Mouse (Mus musculus) midbrain, embryonic 11.5 days (tissue): ENCODE results near the gene Ggt5. TPM values are rescaled to one million over a fixed set of nuclear protein-coding genes. Genes with fewer than 3 reads are reported as not detected.

Experiments
- ATAC-seq: fragments of 200-750 bp; cut with Nextera tagmentation; 2 replicates; pipeline ENCODE4 v1.8.0; 2017; ENCODE audit warnings: moderate TSS enrichment, moderate library complexity; ENCODE audit not compliant: low FRiP score
- DNase-seq: peaks from one replicate; pipeline ENCODE4 v3.0.0; 2015; ENCODE audit warnings: low spot score; ENCODE audit errors: missing footprints
- H3K27ac ChIP-seq: fragments of 300-500 bp; sonication (generic); 2 replicates; pipeline ENCODE4 v1.5.1; 2014; ENCODE audit warnings: low read depth, low read length
- H3K27me3 ChIP-seq: fragments of 300-500 bp; sonication (generic); 2 replicates; pipeline ENCODE4 v1.6.1; 2014; ENCODE audit warnings: mild to moderate bottlenecking, low read length, moderate library complexity, mixed read lengths; ENCODE audit not compliant: control insufficient read depth, insufficient read depth
- H3K36me3 ChIP-seq: fragments of 300-500 bp; sonication (generic); 2 replicates; pipeline ENCODE4 v1.6.1; 2014; ENCODE audit warnings: mild to moderate bottlenecking, low read length, moderate library complexity, mixed read lengths; ENCODE audit not compliant: control insufficient read depth, insufficient read depth
- H3K4me1 ChIP-seq: fragments of 300-500 bp; sonication (generic); 2 replicates; pipeline ENCODE4 v1.6.1; 2014; ENCODE audit warnings: low read length; ENCODE audit not compliant: control insufficient read depth, insufficient read depth
- H3K4me2 ChIP-seq: fragments of 300-500 bp; sonication (generic); 2 replicates; pipeline ENCODE4 v1.6.1; 2014; ENCODE audit warnings: mild to moderate bottlenecking, moderate library complexity
- H3K4me3 ChIP-seq: fragments of 300-500 bp; sonication (generic); 2 replicates; pipeline ENCODE4 v1.5.1; 2014; ENCODE audit warnings: low read depth, low read length
- H3K9ac ChIP-seq: fragments of 300-500 bp; sonication (generic); 2 replicates; pipeline ENCODE4 v1.6.1; 2014; ENCODE audit warnings: low read length
- H3K9me3 ChIP-seq: fragments of 300-500 bp; sonication (generic); 2 replicates; pipeline ENCODE4 v1.6.1; 2016; ENCODE audit warnings: low read length; ENCODE audit not compliant: control insufficient read depth
- WGBS: fragments of 180-500 bp; shearing (Covaris S2); extraction: QIAGEN DNeasy Blood & Tissue Kit; methylation state at CpG from one replicate; pipeline ENCODE4 v1.1.7; 2014; 5-methylcytosine and 5-hydroxymethylcytosine counted together
- polyA plus RNA-seq: library from polyadenylated mRNA; unstranded; fragments of >200 nt; fragmentation: Nextera tagmentation; extraction: Ambion mirVana; gene quantifications from 2 replicates; pipeline ENCODE4 v1.2.1, GENCODE M21; 2014

Gene Ggt5
- polyA plus RNA-seq, 1 experiment from 2014 or later: 0.29 TPM

DNA sequence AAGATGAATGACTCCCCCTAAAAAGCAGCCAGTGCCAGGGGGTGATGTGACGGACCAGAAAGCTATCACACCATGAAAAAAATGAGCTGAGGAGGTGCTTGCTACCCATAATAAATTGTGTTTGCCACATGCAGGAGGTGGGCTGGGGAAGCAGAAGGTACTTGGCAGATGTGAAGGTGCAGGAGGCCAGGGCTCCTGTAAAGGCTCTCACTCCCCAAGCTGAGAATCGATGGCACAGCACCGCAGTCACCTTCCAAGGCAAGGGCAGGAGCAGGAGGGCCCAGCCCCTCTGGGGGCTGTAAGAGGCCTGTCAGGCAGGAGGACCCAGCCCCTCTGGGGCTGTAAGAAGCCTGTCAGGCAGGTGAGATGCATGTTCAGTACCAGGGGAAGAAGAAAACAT, 72.7 kb downstream of the Ggt5 start:
- no peak overlapping the region for H3K9ac ChIP-seq
- H3K4me2 ChIP-seq: no peak overlapping the region
- H3K36me3 ChIP-seq: peaks cover 9% of the 10 kb centered on the region
- H3K27ac ChIP-seq: no peak overlapping the region
- no peaks in the 10 kb centered on the region; the same call in 1 of the 2 replicates for H3K27me3 ChIP-seq
- H3K9me3 ChIP-seq: no peaks in the 10 kb centered on the region
- no peak for ATAC-seq
- WGBS: 91% methylated on average over 3 of the region's 3 CpGs
- no peak overlapping the region for H3K4me3 ChIP-seq
- DNase-seq: peak; percentile 79
- peaks cover 3% of the 10 kb centered on the region for H3K4me1 ChIP-seq

DNA sequence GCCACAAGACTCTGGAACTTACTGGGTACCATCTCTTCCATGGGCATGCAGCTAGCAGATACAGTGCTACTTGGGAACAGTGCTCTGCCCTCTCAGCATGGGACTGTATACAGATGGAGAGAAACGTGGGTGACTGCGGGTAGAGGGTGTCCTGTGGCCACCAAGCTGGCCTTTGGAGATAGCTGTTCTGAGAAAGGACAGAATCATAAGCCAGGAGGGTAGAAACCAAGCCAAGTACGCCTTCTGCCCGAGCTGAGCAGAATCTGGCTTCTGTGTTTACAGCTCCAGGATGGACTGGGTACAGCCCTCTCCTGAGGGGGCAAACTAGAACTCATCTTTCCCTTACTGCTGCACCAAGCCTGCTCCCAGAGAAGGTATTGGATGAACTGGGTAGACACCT, 73.4 kb downstream of the Ggt5 start:
- H3K4me1 ChIP-seq: peaks cover 9% of the 10 kb centered on the region
- WGBS: 94% methylated on average over 4 of the region's 4 CpGs
- H3K4me2 ChIP-seq: no peak overlapping the region
- ATAC-seq (no peak), DNase-seq (peak; percentile 71)
- no peaks in the 10 kb centered on the region; the same call in 1 of the 2 replicates for H3K27me3 ChIP-seq
- H3K4me3 ChIP-seq: no peak overlapping the region
- no peaks in the 10 kb centered on the region for H3K9me3 ChIP-seq
- H3K36me3 ChIP-seq: peaks cover 3% of the 10 kb centered on the region
- no peak overlapping the region for H3K27ac ChIP-seq
- no peak overlapping the region for H3K9ac ChIP-seq

DNA sequence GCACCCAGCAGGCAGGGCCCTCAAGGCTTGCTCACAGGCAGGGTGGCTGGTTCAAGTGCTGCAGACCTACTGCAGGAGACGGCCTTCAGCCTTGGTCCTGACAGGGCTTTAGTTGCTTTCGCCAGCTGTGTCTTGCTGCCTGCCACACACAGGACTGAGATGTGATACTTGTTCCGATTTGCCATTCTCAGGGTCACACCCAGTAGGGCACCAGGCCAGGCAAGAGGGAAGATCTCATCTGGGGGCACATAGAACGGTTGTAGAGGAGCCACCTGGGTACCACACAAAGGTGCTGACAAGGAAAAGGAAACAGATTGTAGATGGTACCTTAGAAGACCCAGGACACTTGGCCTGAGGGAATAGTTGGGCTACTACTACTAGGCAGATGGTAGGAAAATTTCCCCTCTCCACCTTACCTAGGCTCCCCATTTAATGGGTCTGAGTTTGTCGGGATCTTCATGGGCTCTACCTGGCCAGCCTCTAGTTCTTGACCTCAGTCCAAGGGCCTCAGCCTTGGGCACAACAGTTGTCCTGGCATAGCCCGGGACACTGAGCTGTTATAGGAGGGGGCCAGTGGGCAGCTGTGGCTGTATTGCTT, 75.6 kb downstream of the Ggt5 start:
- Histone ChIP-seq H3K9ac (no peak overlapping the region), H3K4me1 (peaks cover 14% of the 10 kb centered on the region), H3K27ac (no peak overlapping the region), H3K36me3 (no peaks in the 10 kb centered on the region), H3K27me3 (peaks cover 5% of the 10 kb centered on the region), H3K4me2 (no peak overlapping the region), H3K4me3 (no peak overlapping the region), H3K9me3 (no peaks in the 10 kb centered on the region)
- 89% methylated on average over 6 of the region's 6 CpGs for WGBS
- DNase-seq (peak; percentile 65), ATAC-seq (no peak)

DNA sequence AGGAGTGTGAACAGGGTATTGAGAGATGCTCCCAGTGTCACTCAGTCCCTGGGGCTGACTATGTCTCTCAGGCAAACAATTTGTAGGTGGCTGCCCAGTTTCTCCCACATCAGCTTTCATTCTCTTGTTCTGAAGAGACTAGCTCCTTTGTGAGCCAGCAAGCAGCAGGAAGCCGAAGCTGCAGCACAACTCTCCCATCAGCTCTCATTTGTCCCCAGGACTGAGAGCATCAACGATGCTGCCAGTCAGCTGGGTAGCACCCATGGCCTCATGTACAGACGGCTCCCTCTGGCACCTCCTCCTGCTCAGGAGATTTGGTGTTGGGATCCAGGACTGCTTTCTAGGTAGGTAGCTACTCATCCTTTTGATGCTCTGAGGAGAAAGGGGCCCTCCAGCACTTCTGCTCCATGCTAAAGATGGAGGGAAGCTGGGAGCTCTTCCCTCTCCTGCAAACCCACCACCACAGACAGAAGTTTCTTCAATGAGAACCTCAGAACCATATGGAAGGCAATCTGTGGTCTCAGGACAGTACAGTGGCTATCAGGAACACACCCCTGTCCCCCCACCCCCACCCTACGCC, 77.4 kb downstream of the Ggt5 start:
- H3K9me3 ChIP-seq: no peaks in the 10 kb centered on the region
- peaks cover 5% of the 10 kb centered on the region for H3K27me3 ChIP-seq
- no peak overlapping the region for H3K27ac ChIP-seq
- no peak overlapping the region for H3K9ac ChIP-seq
- DNase-seq (peak; percentile 84), ATAC-seq (no peak)
- peaks cover 14% of the 10 kb centered on the region for H3K4me1 ChIP-seq
- whole genome bisulfite sequencing: 48% methylated on average over 4 of the region's 4 CpGs
- no peaks in the 10 kb centered on the region for H3K36me3 ChIP-seq
- 0 out of 2 replicates have a peak overlapping the region, but pooled peaks have one; percentile 43 for H3K4me3 ChIP-seq
- peak overlapping the region; percentile 99 for H3K4me2 ChIP-seq

Other genes with a start within 250 kb of the Ggt5 start
- not detected in 2 replicates for gene Upb1, start 188.2 kb upstream of the Ggt5 start, polyA plus RNA-seq
- 199 and 208 TPM in 2 replicates for gene Snrpd3, start 71.8 kb upstream of the Ggt5 start, polyA plus RNA-seq
- gene Gucd1, start 71.4 kb upstream of the Ggt5 start, polyA plus RNA-seq: 27.8 and 36.0 TPM in 2 replicates
- gene Lrrc75b, start 29.0 kb upstream of the Ggt5 start, polyA plus RNA-seq: 3.3 and 4.1 TPM in 2 replicates
- gene Ggt1, start 27.7 kb upstream of the Ggt5 start, polyA plus RNA-seq: 1.5 and 2.1 TPM in 2 replicates
- 1.2 and 1.6 TPM in 2 replicates for gene Susd2, start 54.7 kb downstream of the Ggt5 start, polyA plus RNA-seq
- gene Cabin1, start 175.0 kb downstream of the Ggt5 start, polyA plus RNA-seq: 28.7 and 31.6 TPM in 2 replicates
- gene Ddt, start 184.1 kb downstream of the Ggt5 start, polyA plus RNA-seq: 89.8 and 94.7 TPM in 2 replicates
- not detected in 2 replicates for gene Gm20441, start 191.6 kb downstream of the Ggt5 start, polyA plus RNA-seq
- gene Gstt3, start 192.1 kb downstream of the Ggt5 start, polyA plus RNA-seq: 1.0 and 1.2 TPM in 2 replicates
- gene Gstt1, start 209.2 kb downstream of the Ggt5 start, polyA plus RNA-seq: 4.9 and 6.1 TPM in 2 replicates
- gene Gstt4, start 233.2 kb downstream of the Ggt5 start, polyA plus RNA-seq: not detected in 2 replicates
- gene Gstt2, start 248.1 kb downstream of the Ggt5 start, polyA plus RNA-seq: 6.3 and 8.4 TPM in 2 replicates